Mouse (Mus musculus): ENCODE results near the gene Wfdc16. TPM values are rescaled to one million over a fixed set of nuclear protein-coding genes. Genes with fewer than 3 reads are reported as not detected.

The Wfdc16 gene
- polyA plus RNA-seq (2015; fragmentation: Nextera tagmentation; extraction: Ambion mirVana), result not detected in 2 replicates

DNA sequence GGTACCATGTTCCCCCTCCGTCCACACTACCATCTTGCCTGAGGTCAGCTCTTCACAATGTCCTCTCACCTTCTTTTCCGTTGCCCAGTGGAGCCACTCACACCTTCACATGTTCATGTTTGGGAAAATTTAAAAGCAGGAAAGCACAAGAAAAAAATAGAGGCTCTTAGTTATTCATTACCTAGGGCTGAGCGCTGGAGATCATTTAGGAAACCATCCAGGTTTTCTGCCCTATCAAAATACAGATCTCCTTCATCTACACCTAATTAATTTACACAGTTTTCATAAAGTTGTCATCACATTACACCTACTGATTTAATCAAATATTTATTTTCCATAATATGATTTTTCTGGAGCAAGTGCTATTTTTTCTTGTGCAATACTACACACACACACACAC is at the start of gene Wfdc16:
Gene Wfdc16, minus strand, starts transcription at position 101 of the 400 bp plus-strand sequence.
- H3K9me3 ChIP-seq (replicated peaks), result no peaks in the 10 kb centered on the region
- ATAC-seq (ENCODE audit: low read depth), result no peak
- H3K4me3 ChIP-seq (replicated peaks), result no peak within 1 kb of the TSS
- no peaks in the 10 kb centered on the region for H3K27me3 ChIP-seq
- WGBS (ENCODE audit: insufficient replicate concordance), result 60% methylated on average over 3 of the region's 3 CpGs
- no peaks in the 10 kb centered on the region for H3K4me1 ChIP-seq (replicated peaks)
- no peaks in the 10 kb centered on the region for H3K36me3 ChIP-seq
- no peak for DNase-seq
- no peak within 1 kb of the TSS for H3K4me2 ChIP-seq
- H3K27ac ChIP-seq, result no peak within 1 kb of the TSS
- no peak within 1 kb of the TSS for H3K9ac ChIP-seq

DNA sequence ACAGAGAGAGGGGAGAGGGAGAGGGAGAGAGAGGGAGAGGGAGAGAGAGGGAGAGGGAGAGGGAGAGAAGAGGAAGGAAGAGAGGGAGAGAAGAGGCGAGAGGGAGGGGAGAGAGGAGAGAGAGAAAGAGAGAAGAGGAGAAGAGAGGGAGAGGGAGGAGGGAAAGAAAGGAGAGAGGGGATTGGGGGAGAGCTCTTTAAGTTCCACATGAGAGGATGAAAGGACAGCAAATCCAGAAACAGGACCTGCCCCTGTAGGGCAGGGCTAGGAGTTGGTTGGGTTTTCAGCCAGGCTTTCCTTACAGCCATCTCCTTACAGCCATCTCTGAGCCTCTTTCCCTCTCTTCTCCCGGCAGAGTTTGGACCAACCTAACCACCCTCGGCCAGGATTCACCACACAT is 46.2 kb upstream of the Wfdc16 start, which contains the start of gene Wfdc13:
Gene Wfdc13, plus strand, starts transcription at position 301 of the 400 bp plus-strand sequence.
- 43% methylated on average over 3 of the region's 3 CpGs for WGBS (ENCODE audit: insufficient replicate concordance)
- H3K9ac ChIP-seq, result no peak within 1 kb of the TSS
- H3K4me2 ChIP-seq, result no peak within 1 kb of the TSS
- no peak within 1 kb of the TSS for H3K4me3 ChIP-seq (replicated peaks)
- no peaks in the 10 kb centered on the region for H3K36me3 ChIP-seq
- no peaks in the 10 kb centered on the region for H3K27me3 ChIP-seq
- DNase-seq (no peak), ATAC-seq (ENCODE audit: low read depth) (no peak)
- H3K27ac ChIP-seq, result no peak within 1 kb of the TSS
- H3K9me3 ChIP-seq (replicated peaks), result no peaks in the 10 kb centered on the region
- no peaks in the 10 kb centered on the region for H3K4me1 ChIP-seq (replicated peaks)

DNA sequence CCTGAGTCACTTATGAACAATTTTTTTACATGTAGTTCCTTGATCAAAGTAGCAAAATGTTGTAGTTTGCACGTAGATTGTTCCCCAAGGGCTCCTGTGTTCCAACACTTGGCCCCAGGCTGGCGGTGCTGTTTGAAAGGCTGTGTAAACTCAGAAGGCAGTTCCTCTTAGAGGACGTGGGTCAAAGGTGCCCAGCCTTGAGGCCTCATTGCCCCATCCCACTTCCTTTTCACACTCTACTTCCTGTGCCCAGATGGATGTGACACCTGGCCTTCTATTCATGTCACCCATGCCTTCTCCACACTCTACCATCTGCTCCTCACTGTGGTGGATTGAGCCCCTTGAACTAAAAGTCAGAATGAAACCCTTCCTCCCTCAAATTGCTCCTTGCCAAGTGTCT is 41.3 kb upstream of the Wfdc16 start:
- DNase-seq (no peak), ATAC-seq (ENCODE audit: low read depth) (no peak)
- Histone ChIP-seq H3K36me3 (no peaks in the 10 kb centered on the region), H3K27me3 (no peaks in the 10 kb centered on the region), H3K4me2 (no peak overlapping the region), H3K9me3 (replicated peaks) (no peaks in the 10 kb centered on the region), H3K4me1 (replicated peaks) (peaks cover 4% of the 10 kb centered on the region), H3K27ac (no peak overlapping the region), H3K9ac (no peak overlapping the region), H3K4me3 (replicated peaks) (no peak overlapping the region)
- WGBS (ENCODE audit: insufficient replicate concordance), result 22% methylated on average over 3 of the region's 3 CpGs

DNA sequence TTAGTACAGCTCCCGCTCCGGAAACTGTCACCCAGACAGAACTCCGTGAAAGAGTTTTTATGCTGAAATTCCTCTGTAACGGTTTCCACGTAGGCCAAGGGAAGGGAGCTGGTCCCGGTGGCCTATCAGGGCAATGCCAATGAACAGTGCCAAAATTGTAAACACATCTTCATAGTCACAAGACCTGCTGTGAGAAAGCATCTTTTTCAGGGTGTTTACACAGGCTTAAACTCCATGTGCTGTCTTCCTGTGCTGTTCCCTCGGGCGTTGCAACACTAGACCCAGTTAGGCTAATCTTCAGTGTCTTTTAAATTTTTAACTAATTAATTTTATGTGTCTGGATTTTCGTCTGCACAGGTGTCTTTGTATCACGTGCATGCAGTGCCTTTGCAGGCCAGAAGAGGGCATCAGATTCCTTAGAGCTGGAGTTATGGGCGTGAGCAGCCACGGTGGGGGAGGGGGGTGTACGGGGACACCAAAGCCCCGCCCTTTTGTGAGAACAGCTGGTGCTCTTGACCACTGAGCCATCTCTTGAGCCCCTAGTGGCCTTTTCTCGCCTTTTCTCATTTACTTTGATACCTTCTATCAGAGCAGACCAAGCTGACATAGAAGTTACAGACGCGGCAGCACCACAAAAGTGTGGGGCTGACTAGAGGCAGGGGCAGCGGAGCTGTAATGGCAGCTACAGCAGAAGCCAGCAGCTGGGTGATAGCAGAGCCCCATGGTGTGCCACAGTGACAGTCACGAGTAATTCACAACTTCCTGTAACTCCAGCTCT is 40.4 kb upstream of the Wfdc16 start:
- no peaks in the 10 kb centered on the region for H3K27me3 ChIP-seq
- peak; percentile 31; the same call in 1 of the 2 replicates for ATAC-seq (ENCODE audit: low read depth)
- no peak overlapping the region for H3K27ac ChIP-seq
- peak overlapping the region; percentile 25 for H3K4me3 ChIP-seq (replicated peaks)
- H3K9ac ChIP-seq, result no peak overlapping the region
- DNase-seq, result peak; percentile 38
- H3K36me3 ChIP-seq, result no peaks in the 10 kb centered on the region
- peak overlapping the region; percentile 51 for H3K4me2 ChIP-seq
- peaks cover 4% of the 10 kb centered on the region for H3K4me1 ChIP-seq (replicated peaks)
- 18% methylated on average over 19 of the region's 19 CpGs for WGBS (ENCODE audit: insufficient replicate concordance)
- no peaks in the 10 kb centered on the region for H3K9me3 ChIP-seq (replicated peaks)

DNA sequence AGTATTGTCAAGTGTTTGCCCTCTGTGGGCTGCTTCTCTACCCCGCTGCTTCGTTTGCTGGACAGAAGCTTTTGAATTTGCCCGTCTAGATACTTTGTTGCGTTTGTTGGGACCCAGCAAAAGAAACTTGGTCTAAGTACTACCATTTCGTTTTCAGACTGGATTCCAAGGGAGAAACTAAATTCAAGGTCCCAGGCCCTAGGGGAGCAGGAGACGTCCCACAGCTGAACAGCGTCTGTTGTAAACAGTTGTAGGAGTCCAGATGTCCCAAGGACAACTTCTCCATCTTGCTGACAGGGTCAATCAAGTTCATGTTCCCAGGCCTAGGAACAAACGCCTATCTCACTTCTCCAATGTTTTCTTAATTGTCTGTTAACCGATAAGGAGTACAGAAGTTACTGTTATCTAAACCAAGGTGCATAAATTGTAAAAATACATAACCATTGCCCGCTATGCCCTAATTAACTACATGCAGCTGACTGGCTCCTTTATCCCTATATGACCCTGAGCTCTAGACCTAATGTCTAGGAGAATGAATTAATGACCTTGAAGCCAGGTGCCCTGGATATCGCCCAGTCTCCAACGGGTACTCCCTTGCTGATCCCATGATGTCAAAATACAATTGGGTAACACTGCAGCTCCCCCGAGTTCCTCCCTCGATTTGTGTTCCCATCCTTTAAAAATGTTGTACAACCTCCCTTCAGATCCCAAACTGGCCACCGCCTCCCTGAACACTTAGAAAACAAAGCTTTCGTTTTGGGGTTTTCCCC is 38.5 kb upstream of the Wfdc16 start:
- Histone ChIP-seq H3K4me2 (no peak overlapping the region), H3K36me3 (no peaks in the 10 kb centered on the region), H3K27me3 (no peaks in the 10 kb centered on the region), H3K9ac (no peak overlapping the region), H3K27ac (no peak overlapping the region), H3K9me3 (replicated peaks) (no peaks in the 10 kb centered on the region), H3K4me1 (replicated peaks) (peaks cover 4% of the 10 kb centered on the region), H3K4me3 (replicated peaks) (no peak overlapping the region)
- 65% methylated on average over 16 of the region's 16 CpGs for WGBS (ENCODE audit: insufficient replicate concordance)
- no peak for ATAC-seq (ENCODE audit: low read depth)
- DNase-seq, result no peak

DNA sequence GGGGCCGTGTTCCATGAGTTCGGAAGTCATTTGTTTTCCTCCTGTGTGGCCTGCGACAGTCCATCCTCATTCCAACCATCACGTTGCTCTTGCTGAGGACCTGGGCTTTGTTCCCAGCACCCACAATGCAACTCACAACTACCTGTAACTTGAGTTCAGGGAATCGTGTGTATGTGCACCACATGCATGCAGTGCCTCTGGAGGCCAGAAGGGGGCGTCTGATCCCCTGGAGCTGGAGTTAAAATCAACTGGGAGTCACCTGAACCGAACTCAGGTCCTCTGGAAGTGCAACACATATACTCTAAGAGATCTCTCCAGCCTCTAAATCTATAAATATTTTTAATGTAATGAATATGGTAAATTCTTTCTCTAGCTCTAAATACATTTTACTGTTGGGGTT is 37.5 kb upstream of the Wfdc16 start:
- ATAC-seq (ENCODE audit: low read depth), result no peak
- Histone ChIP-seq H3K27ac (no peak overlapping the region), H3K9ac (no peak overlapping the region), H3K4me1 (replicated peaks) (peaks cover 4% of the 10 kb centered on the region), H3K27me3 (no peaks in the 10 kb centered on the region), H3K9me3 (replicated peaks) (no peaks in the 10 kb centered on the region), H3K4me3 (replicated peaks) (no peak overlapping the region), H3K36me3 (no peaks in the 10 kb centered on the region), H3K4me2 (no peak overlapping the region)
- DNase-seq, result no peak
- 64% methylated on average over 7 of the region's 7 CpGs for WGBS (ENCODE audit: insufficient replicate concordance)

DNA sequence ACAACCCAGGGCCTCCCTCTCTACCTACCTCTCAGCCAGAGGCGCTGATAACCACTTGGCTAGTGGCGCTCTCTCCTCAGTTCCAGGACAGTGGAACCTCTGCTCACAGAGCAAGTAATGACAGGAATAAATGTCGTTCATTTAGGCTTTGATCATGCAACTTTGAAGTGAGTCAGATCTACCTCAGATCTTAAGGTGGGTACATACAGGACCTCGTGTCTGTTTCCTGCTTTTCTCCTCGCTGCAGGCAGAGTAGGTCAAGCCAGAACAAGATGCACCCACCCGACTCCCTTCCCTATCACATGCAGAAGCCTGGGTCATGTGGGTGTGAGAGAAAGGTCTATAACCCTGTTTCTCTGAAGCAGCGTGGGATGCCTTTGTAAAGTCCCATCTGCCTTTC is 35.4 kb upstream of the Wfdc16 start, which contains the start of gene Wfdc11:
Gene Wfdc11, minus strand, starts transcription at position 101 of the 400 bp plus-strand sequence.
- no peaks in the 10 kb centered on the region for H3K36me3 ChIP-seq
- H3K4me2 ChIP-seq, result no peak within 1 kb of the TSS
- H3K4me3 ChIP-seq (replicated peaks), result no peak within 1 kb of the TSS
- ATAC-seq (ENCODE audit: low read depth) (no peak), DNase-seq (no peak)
- H3K9me3 ChIP-seq (replicated peaks), result no peaks in the 10 kb centered on the region
- no peak within 1 kb of the TSS for H3K27ac ChIP-seq
- no peak within 1 kb of the TSS for H3K9ac ChIP-seq
- H3K4me1 ChIP-seq (replicated peaks), result no peaks in the 10 kb centered on the region; the same call in 1 of the 2 replicates
- no peaks in the 10 kb centered on the region for H3K27me3 ChIP-seq
- WGBS (ENCODE audit: insufficient replicate concordance), result 61% methylated on average over 7 of the region's 7 CpGs

DNA sequence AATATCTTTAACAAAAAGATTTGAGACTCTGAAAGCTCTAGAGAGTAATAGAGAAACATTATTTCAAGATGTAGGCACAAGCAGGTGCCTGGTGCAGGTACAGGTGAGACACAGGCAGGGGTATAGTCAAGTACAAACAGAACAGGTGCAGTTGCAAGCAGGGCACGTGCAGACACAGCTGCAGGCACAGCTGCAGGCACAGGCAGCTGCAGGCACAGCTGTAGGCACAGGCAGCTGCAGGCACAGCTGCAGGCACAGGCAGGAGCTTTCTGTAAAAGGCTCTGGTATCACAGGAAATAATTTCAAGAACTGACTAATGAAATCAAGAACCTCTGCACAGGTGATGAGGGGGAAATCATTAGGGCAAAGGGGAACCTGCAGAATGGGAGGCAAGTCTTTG is 32.3 kb upstream of the Wfdc16 start:
- no peaks in the 10 kb centered on the region for H3K27me3 ChIP-seq
- H3K4me3 ChIP-seq (replicated peaks), result no peak overlapping the region
- no peaks in the 10 kb centered on the region for H3K36me3 ChIP-seq
- DNase-seq, result no peak
- no peaks in the 10 kb centered on the region for H3K9me3 ChIP-seq (replicated peaks)
- no peaks in the 10 kb centered on the region for H3K4me1 ChIP-seq (replicated peaks)
- no peak overlapping the region for H3K9ac ChIP-seq
- no peak for ATAC-seq (ENCODE audit: low read depth)
- no peak overlapping the region for H3K4me2 ChIP-seq
- WGBS (ENCODE audit: insufficient replicate concordance), result 26% methylated on average over 1 of the region's 1 CpGs
- no peak overlapping the region for H3K27ac ChIP-seq

DNA sequence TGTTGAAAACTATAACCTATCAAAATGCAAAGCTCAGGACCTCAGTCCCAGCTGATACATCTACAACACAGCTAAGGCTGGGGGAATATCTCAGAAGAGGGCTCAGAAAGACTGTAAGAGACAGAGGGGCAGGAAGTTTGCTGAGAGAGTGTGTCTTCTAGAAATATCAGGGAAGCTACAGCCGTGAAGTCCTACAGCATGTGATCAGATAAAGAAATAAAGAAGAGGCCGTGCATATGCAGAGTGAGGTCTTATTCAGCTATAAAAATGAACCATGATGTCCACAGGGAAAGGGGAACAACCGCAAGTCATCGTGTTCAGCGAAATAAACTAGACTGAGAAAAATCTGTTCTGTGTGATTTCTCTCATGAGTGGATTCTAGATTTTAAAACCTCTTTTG is 31.7 kb upstream of the Wfdc16 start:
- Histone ChIP-seq H3K4me3 (replicated peaks) (no peak overlapping the region), H3K9me3 (replicated peaks) (no peaks in the 10 kb centered on the region), H3K9ac (no peak overlapping the region), H3K27me3 (no peaks in the 10 kb centered on the region), H3K4me2 (no peak overlapping the region), H3K36me3 (no peaks in the 10 kb centered on the region), H3K4me1 (replicated peaks) (no peaks in the 10 kb centered on the region), H3K27ac (no peak overlapping the region)
- ATAC-seq (ENCODE audit: low read depth) (no peak), DNase-seq (no peak)
- 52% methylated on average over 5 of the region's 5 CpGs for WGBS (ENCODE audit: insufficient replicate concordance)

DNA sequence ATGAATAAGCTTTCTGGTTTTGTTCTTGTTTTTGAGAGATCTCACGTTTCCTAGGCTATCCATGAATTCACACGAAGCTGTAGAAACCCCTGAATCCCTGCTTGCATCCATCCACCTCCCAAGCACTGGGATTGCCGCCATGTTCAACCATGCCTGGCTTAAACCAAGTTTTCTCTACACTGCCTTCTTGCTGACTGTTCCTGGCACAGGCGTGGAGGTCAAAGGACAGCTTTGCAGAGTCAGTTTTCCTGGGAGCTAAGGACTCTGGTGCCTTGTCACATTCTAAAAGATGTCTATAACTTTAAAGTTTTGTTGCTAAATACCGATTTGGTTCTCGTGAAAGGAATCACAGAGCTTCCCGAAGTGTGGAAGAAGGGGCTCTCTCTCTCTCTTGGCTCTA is 26.3 kb upstream of the Wfdc16 start:
- 65% methylated on average over 7 of the region's 7 CpGs for WGBS (ENCODE audit: insufficient replicate concordance)
- ATAC-seq (ENCODE audit: low read depth), result no peak
- Histone ChIP-seq H3K4me3 (replicated peaks) (no peak overlapping the region), H3K27ac (no peak overlapping the region), H3K9me3 (replicated peaks) (no peaks in the 10 kb centered on the region), H3K9ac (no peak overlapping the region), H3K27me3 (no peaks in the 10 kb centered on the region), H3K36me3 (no peaks in the 10 kb centered on the region), H3K4me2 (no peak overlapping the region), H3K4me1 (replicated peaks) (no peaks in the 10 kb centered on the region)
- DNase-seq, result no peak

DNA sequence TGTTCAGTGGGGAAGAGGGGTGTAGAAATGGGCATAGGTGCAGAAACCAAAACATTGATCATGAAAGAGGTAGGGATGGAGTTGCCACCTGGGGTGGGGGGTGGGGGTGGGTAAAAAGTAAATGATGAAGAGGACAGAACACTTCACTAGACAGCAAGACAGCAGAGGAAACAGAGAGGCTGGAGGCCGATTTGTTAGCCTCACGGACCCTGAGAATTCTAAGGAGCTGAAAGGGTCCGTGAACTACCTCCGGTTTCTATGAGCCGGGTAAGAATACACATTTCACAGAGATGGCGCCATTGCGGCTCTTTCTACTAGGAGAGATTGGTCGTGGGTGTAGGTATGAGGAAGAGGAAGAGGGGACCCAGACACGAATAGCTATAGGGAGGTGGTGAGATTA is 17.9 kb upstream of the Wfdc16 start, which contains the start of gene Wfdc9:
Gene Wfdc9, minus strand, starts transcription at position 101 of the 400 bp plus-strand sequence.
- Histone ChIP-seq H3K36me3 (no peaks in the 10 kb centered on the region), H3K4me1 (replicated peaks) (no peaks in the 10 kb centered on the region), H3K4me3 (replicated peaks) (no peak within 1 kb of the TSS), H3K4me2 (no peak within 1 kb of the TSS), H3K27me3 (no peaks in the 10 kb centered on the region), H3K9ac (no peak within 1 kb of the TSS), H3K9me3 (replicated peaks) (no peaks in the 10 kb centered on the region), H3K27ac (no peak within 1 kb of the TSS)
- 60% methylated on average over 9 of the region's 9 CpGs for WGBS (ENCODE audit: insufficient replicate concordance)
- ATAC-seq (ENCODE audit: low read depth) (no peak), DNase-seq (no peak)
